27 mouse cellular contexts compared by ENCODE assay signal in genomic region chrX:36917749-36918148, GRCm38 (mm10). TPM values are rescaled to one million over a fixed set of nuclear protein-coding genes. Genes with fewer than 3 reads are reported as not detected.
DNase-seq lines count a peak whose midpoint lies in the region; ATAC-seq and TF ChIP-seq lines count a peak whose summit lies in the region.
"Had no signal": no experiment of that assay in that cellular context is flagged by ENCODE, and none has a peak within 500 bp of the region (broad histone marks: within the 10 kb centered on the region; RNA-seq: fewer than 3 reads in every experiment).

No protein-coding gene starts in this region.

- POLR2A ChIA-PET in Patski (lab: Charles Lee): no interaction called here

- H3K9ac ChIP-seq in liver, adult 2 months (ENCODE audit: low read depth, low read length): no peak overlapping the region
- H3K9ac ChIP-seq: forebrain, embryonic 13.5 days; forebrain, postnatal 0 days; heart, embryonic 12.5 days; heart, embryonic 15.5 days; hindbrain, embryonic 14.5 days had no signal

- DNase-seq in heart, adult 11 months: peak; percentile 35
- DNase-seq in heart, postnatal 25 days (ENCODE audit: low spot score): no peak
- DNase-seq in liver, adult 2 months (ENCODE audit: extremely low read depth, low read depth, low spot score): peak; percentile 66
- DNase-seq in liver (no peak), Patski (ENCODE audit: low read depth, low spot score) (no peak)
- DNase-seq in urinary bladder, postnatal 4 days (ENCODE audit: low spot score in 2 of 2): no peak
- DNase-seq in cerebellum, adult 11-12 months: no peak
- DNase-seq: adrenal gland, adult 2 months; adrenal gland, postnatal 25 days; B cell, adult 2 months; cerebellum, adult 18-20 months; cerebellum, adult 9-10 months; cerebellum, postnatal 14 days; forebrain, postnatal 0 days; gastrocnemius, adult 2 months; gastrocnemius, postnatal 14 days; heart, adult 18-20 months; heart, postnatal 10 days; heart, postnatal 4 days had no signal

- no peak overlapping the region for H3K4me3 ChIP-seq in liver, adult 2 months (ENCODE audit: insufficient read depth, low read depth, low read length)
- H3K4me3 ChIP-seq: forebrain, embryonic 10.5 days; forebrain, embryonic 13.5 days; gastrocnemius, adult 2 months; heart, embryonic 12.5 days; heart, embryonic 15.5 days had no signal

- intact Hi-C loops in heart, postnatal 25 days (cut with DNase I): no loop called here

- no peak overlapping the region for H3K27ac ChIP-seq in liver, adult 2 months (replicated peaks; ENCODE audit: insufficient read depth, low read depth, low read length)
- H3K27ac ChIP-seq: forebrain, embryonic 10.5 days; forebrain, embryonic 13.5 days; gastrocnemius, adult 2 months; heart, embryonic 15.5 days; hindbrain, embryonic 14.5 days; hindbrain, postnatal 0 days had no signal

- no peaks in the 10 kb centered on the region for H3K27me3 ChIP-seq in liver, adult 2 months (ENCODE audit: control insufficient read depth, insufficient read depth, low read length)
- no peaks in the 10 kb centered on the region for H3K27me3 ChIP-seq in Patski
- H3K27me3 ChIP-seq: forebrain, embryonic 13.5 days; heart, embryonic 12.5 days; heart, embryonic 15.5 days had no signal

- no peak for TF ChIP-seq POLR2A in liver, adult 2 months (IDR thresholded peaks at IDR 0.05; ENCODE audit: extremely low read depth, insufficient read depth, low read length)

- ATAC-seq in Patski: peak; percentile 73
- peak; percentile 75 for ATAC-seq in megakaryocyte-erythroid progenitor cell, adult 5-6 weeks (replicated peaks; ENCODE audit: low FRiP score, low TSS enrichment, poor library complexity, severe bottlenecking)
- ATAC-seq: forebrain, embryonic 13.5 days; forebrain, postnatal 0 days; hindbrain, postnatal 0 days; inflammation-experienced regulatory T-cells, adult 6 months had no signal

- CTCF ChIA-PET in Patski (lab: Charles Lee): no interaction called here

- H3K36me3 ChIP-seq in liver, adult 2 months (ENCODE audit: control insufficient read depth, insufficient read depth, low read length): no peaks in the 10 kb centered on the region

- peaks cover 2% of the 10 kb centered on the region; the same call in 1 of the 2 replicates for H3K4me1 ChIP-seq in liver, adult 2 months (ENCODE audit: control insufficient read depth, insufficient read depth, low read length)
- H3K4me1 ChIP-seq: forebrain, embryonic 10.5 days; forebrain, embryonic 13.5 days; heart, embryonic 12.5 days; heart, embryonic 15.5 days had no signal

- in situ Hi-C loops in Patski (cut with MboI; ENCODE audit: low pct_unique_long_range_greater_than_20kb): no loop called here

- no peaks in the 10 kb centered on the region for H3K79me2 ChIP-seq in liver, adult 2 months (ENCODE audit: control insufficient read depth, insufficient read depth, low read length)

- TF ChIP-seq CTCF in liver, adult 2 months (IDR thresholded peaks at IDR 0.05; ENCODE audit: low read depth, low read length): no peak
- no peak for TF ChIP-seq CTCF in Patski (IDR thresholded peaks at IDR 0.05)

- WGBS in liver, adult 2 months: 17% methylated on average over 1 of the region's 1 CpGs

RNA-seq across cellular contexts. Expression of gene Nkrf, which starts 15.1 kb away (rescaled TPM):
- total RNA-seq in heart, postnatal 25 days (2021): 1 to 10 TPM; 3.2 to 3.9 TPM
- 1.5 and 1.6 TPM in 2 replicates for total RNA-seq in liver, adult 2 months (2014; rRNA removed)
- polyA plus RNA-seq in liver, adult 2 months (2012; rRNA removed): 0.39 TPM in 2 replicates
- 8.4 TPM for polyA plus RNA-seq in Patski (2021)
- total RNA-seq in megakaryocyte-erythroid progenitor cell, adult 5-6 weeks (2014; fragmentation: Nextera tagmentation): 21.2 and 28.6 TPM in 2 replicates
- 16.0 and 16.4 TPM in 2 replicates for total RNA-seq in megakaryocyte-erythroid progenitor cell, adult 5-6 weeks (2017)

RNA-seq across cellular contexts. Expression of gene C330007P06Rik, which starts 43.8 kb away (rescaled TPM):
- total RNA-seq in heart, postnatal 25 days (2021): 10 to 100 TPM; 15.3 to 17.5 TPM
- total RNA-seq in liver, adult 2 months (2014; rRNA removed): 26.2 and 30.5 TPM in 2 replicates
- 9.4 and 12.1 TPM in 2 replicates for polyA plus RNA-seq in liver, adult 2 months (2012; rRNA removed)
- polyA plus RNA-seq in Patski (2021): 29.8 TPM
- total RNA-seq in megakaryocyte-erythroid progenitor cell, adult 5-6 weeks (2014; fragmentation: Nextera tagmentation): 33.9 and 37.3 TPM in 2 replicates
- 63.0 and 67.4 TPM in 2 replicates for total RNA-seq in megakaryocyte-erythroid progenitor cell, adult 5-6 weeks (2017)

RNA-seq across cellular contexts. Expression of gene Ube2a, which starts 44.0 kb away (rescaled TPM):
- total RNA-seq in heart, postnatal 25 days (2021): 10 to 100 TPM; 67.5 to 77.9 TPM
- 12.2 and 17.5 TPM in 2 replicates for total RNA-seq in liver, adult 2 months (2014; rRNA removed)
- polyA plus RNA-seq in liver, adult 2 months (2012; rRNA removed): 21.9 and 25.9 TPM in 2 replicates
- 89.0 TPM for polyA plus RNA-seq in Patski (2021)
- 65.0 and 68.2 TPM in 2 replicates for total RNA-seq in megakaryocyte-erythroid progenitor cell, adult 5-6 weeks (2014; fragmentation: Nextera tagmentation)
- total RNA-seq in megakaryocyte-erythroid progenitor cell, adult 5-6 weeks (2017): 7.4 and 19.6 TPM in 2 replicates

Comparison
In these comparisons a context has a peak if more than half of its experiments do, and no peak if none do; other contexts are left out.
1. DNase-seq: peak in heart, adult 11 months (single experiment) and liver, adult 2 months (single experiment); none in heart, postnatal 25 days (single experiment), liver (single experiment), Patski (single experiment), urinary bladder, postnatal 4 days (0 of 2) and cerebellum, adult 11-12 months (single experiment).